Mouse (Mus musculus): ENCODE data around the gene Rbm34. TPM values are rescaled to one million over a fixed set of nuclear protein-coding genes. Genes with fewer than 3 reads are reported as not detected.

Rbm34 gene
- polyA plus RNA-seq, 1 experiment from 2014 or later = 26.4 TPM

- Histone ChIP-seq H3K4me3 (no peak overlapping the region), H3K27me3 (peaks cover 32% of the 10 kb centered on the region), H3K36me3 (no peaks in the 10 kb centered on the region), H3K9ac (no peak overlapping the region), H3K4me2 (no peak overlapping the region), H3K27ac (replicated peaks) (no peak overlapping the region), H3K9me3 (no peaks in the 10 kb centered on the region), H3K4me1 (replicated peaks) (no peaks in the 10 kb centered on the region; the same call in 1 of the 2 replicates)
- ATAC-seq (ENCODE audit: low read depth) = no peak
- 24% methylated on average over 1 of the region's 1 CpGs for WGBS
Measured at GRCm38 (mm10) chr8:126975706-126976105, 4.8 kb upstream of the Rbm34 start.

GRCm38 (mm10) chr8:126974511-126974910 is 3.6 kb upstream of the Rbm34 start:
- Histone ChIP-seq H3K4me2 (no peak overlapping the region), H3K36me3 (no peaks in the 10 kb centered on the region), H3K4me1 (replicated peaks) (peaks cover 10% of the 10 kb centered on the region), H3K27me3 (peaks cover 25% of the 10 kb centered on the region), H3K9ac (no peak overlapping the region), H3K4me3 (no peak overlapping the region), H3K9me3 (no peaks in the 10 kb centered on the region), H3K27ac (replicated peaks) (no peak overlapping the region)
- ATAC-seq (ENCODE audit: low read depth) = no peak
- 79% methylated on average over 4 of the region's 4 CpGs for WGBS

- Histone ChIP-seq H3K4me2 (no peak overlapping the region), H3K4me3 (no peak overlapping the region), H3K36me3 (peaks cover 6% of the 10 kb centered on the region; the same call in 1 of the 2 replicates), H3K9ac (no peak overlapping the region), H3K27me3 (peaks cover 18% of the 10 kb centered on the region), H3K27ac (replicated peaks) (no peak overlapping the region), H3K9me3 (no peaks in the 10 kb centered on the region), H3K4me1 (replicated peaks) (peaks cover 14% of the 10 kb centered on the region)
- ATAC-seq (ENCODE audit: low read depth) = no peak
- WGBS = 78% methylated on average over 9 of the region's 9 CpGs
Measured at GRCm38 (mm10) chr8:126973686-126974265, 2.9 kb upstream of the Rbm34 start.

- no peak overlapping the region for H3K9ac ChIP-seq
- ATAC-seq (ENCODE audit: low read depth) = no peak
Measured at GRCm38 (mm10) chr8:126972649-126973048, 1.8 kb upstream of the Rbm34 start.

GRCm38 (mm10) chr8:126972102-126972501 is 1.2 kb upstream of the Rbm34 start:
- Histone ChIP-seq H3K9ac (no peak overlapping the region), H3K4me2 (no peak overlapping the region)
- WGBS = 87% methylated on average over 2 of the region's 2 CpGs

More at GRCm38 (mm10) chr8:126972649-126973048, 1.8 kb upstream of the Rbm34 start:
- peaks cover 14% of the 10 kb centered on the region for H3K4me1 ChIP-seq (replicated peaks)
- no peak overlapping the region for H3K4me2 ChIP-seq
- no peak overlapping the region for H3K4me3 ChIP-seq
- no peaks in the 10 kb centered on the region for H3K9me3 ChIP-seq
- H3K36me3 ChIP-seq = peaks cover 17% of the 10 kb centered on the region
- peaks cover 10% of the 10 kb centered on the region for H3K27me3 ChIP-seq
- 75% methylated on average over 2 of the region's 2 CpGs for WGBS
- no peak overlapping the region for H3K27ac ChIP-seq (replicated peaks)

GRCm38 (mm10) chr8:126971314-126971664 is 418 bp upstream of the Rbm34 start:
- H3K27me3 ChIP-seq = 0 out of 2 replicates have a peak, but pooled peaks cover under 1% of the 10 kb centered on the region
- H3K4me1 ChIP-seq (replicated peaks) = peaks cover 14% of the 10 kb centered on the region
- H3K9me3 ChIP-seq = no peaks in the 10 kb centered on the region
- peaks cover 28% of the 10 kb centered on the region for H3K36me3 ChIP-seq
- peak overlapping the region; percentile 94 for H3K4me3 ChIP-seq
- peak overlapping the region; percentile 89 for H3K9ac ChIP-seq
- peak overlapping the region; percentile 91 for H3K27ac ChIP-seq (replicated peaks)
- 13% methylated on average over 13 of the region's 13 CpGs for WGBS
- H3K4me2 ChIP-seq = peak overlapping the region; percentile 90
- peak; percentile 65 for ATAC-seq (ENCODE audit: low read depth)

More at GRCm38 (mm10) chr8:126972102-126972501, 1.2 kb upstream of the Rbm34 start:
- Histone ChIP-seq H3K4me3 (no peak overlapping the region), H3K9me3 (no peaks in the 10 kb centered on the region), H3K27me3 (peaks cover 7% of the 10 kb centered on the region), H3K27ac (replicated peaks) (no peak overlapping the region), H3K4me1 (replicated peaks) (peaks cover 14% of the 10 kb centered on the region), H3K36me3 (peaks cover 21% of the 10 kb centered on the region)
- ATAC-seq (ENCODE audit: low read depth) = no peak

- H3K9ac ChIP-seq = no peak overlapping the region
- ATAC-seq (ENCODE audit: low read depth) = no peak
- no peaks in the 10 kb centered on the region for H3K9me3 ChIP-seq
- no peaks in the 10 kb centered on the region for H3K27me3 ChIP-seq
- H3K36me3 ChIP-seq = peaks cover 45% of the 10 kb centered on the region
- H3K4me3 ChIP-seq = no peak overlapping the region
- H3K4me1 ChIP-seq (replicated peaks) = peaks cover 14% of the 10 kb centered on the region
- no peak overlapping the region for H3K4me2 ChIP-seq
- WGBS = 85% methylated on average over 1 of the region's 1 CpGs
- no peak overlapping the region for H3K27ac ChIP-seq (replicated peaks)
Measured at GRCm38 (mm10) chr8:126969546-126969945, 1.3 kb downstream of the Rbm34 start.

- Histone ChIP-seq H3K36me3 (peaks cover 57% of the 10 kb centered on the region), H3K4me1 (replicated peaks) (peaks cover 14% of the 10 kb centered on the region), H3K9ac (no peak overlapping the region), H3K4me3 (no peak overlapping the region), H3K9me3 (no peaks in the 10 kb centered on the region), H3K27ac (replicated peaks) (no peak overlapping the region), H3K27me3 (no peaks in the 10 kb centered on the region), H3K4me2 (no peak overlapping the region)
- 97% methylated on average over 6 of the region's 6 CpGs for WGBS
- ATAC-seq (ENCODE audit: low read depth) = no peak
Measured at GRCm38 (mm10) chr8:126968107-126968506, 2.8 kb downstream of the Rbm34 start.

GRCm38 (mm10) chr8:126965246-126965645 is 5.6 kb downstream of the Rbm34 start:
- Histone ChIP-seq H3K4me1 (replicated peaks) (peaks cover 12% of the 10 kb centered on the region), H3K4me3 (no peak overlapping the region), H3K27ac (replicated peaks) (no peak overlapping the region), H3K9me3 (no peaks in the 10 kb centered on the region), H3K27me3 (no peaks in the 10 kb centered on the region), H3K36me3 (peaks cover 83% of the 10 kb centered on the region), H3K9ac (no peak overlapping the region), H3K4me2 (no peak overlapping the region)
- ATAC-seq (ENCODE audit: low read depth) = no peak
- WGBS = 89% methylated on average over 6 of the region's 6 CpGs

- H3K4me3 ChIP-seq = no peak overlapping the region
- H3K4me2 ChIP-seq = no peak overlapping the region
- no peaks in the 10 kb centered on the region for H3K4me1 ChIP-seq (replicated peaks)
- no peaks in the 10 kb centered on the region for H3K27me3 ChIP-seq
- H3K9me3 ChIP-seq = no peaks in the 10 kb centered on the region
- 69% methylated on average over 1 of the region's 1 CpGs for WGBS
- H3K36me3 ChIP-seq = peaks cover 89% of the 10 kb centered on the region
- no peak overlapping the region for H3K27ac ChIP-seq (replicated peaks)
- no peak for ATAC-seq (ENCODE audit: low read depth)
- no peak overlapping the region for H3K9ac ChIP-seq
Measured at GRCm38 (mm10) chr8:126962871-126963270, 8.0 kb downstream of the Rbm34 start.

- 98% methylated on average over 3 of the region's 3 CpGs for WGBS
- ATAC-seq (ENCODE audit: low read depth) = no peak
- Histone ChIP-seq H3K9me3 (no peaks in the 10 kb centered on the region), H3K9ac (no peak overlapping the region), H3K4me1 (replicated peaks) (no peaks in the 10 kb centered on the region), H3K4me3 (no peak overlapping the region), H3K36me3 (peaks cover 92% of the 10 kb centered on the region), H3K27me3 (no peaks in the 10 kb centered on the region), H3K27ac (replicated peaks) (no peak overlapping the region), H3K4me2 (no peak overlapping the region)
Measured at GRCm38 (mm10) chr8:126961516-126961915, 9.4 kb downstream of the Rbm34 start.

GRCm38 (mm10) chr8:126951900-126952636 is 18.8 kb downstream of the Rbm34 start:
- Histone ChIP-seq H3K4me3 (no peak overlapping the region), H3K27me3 (no peaks in the 10 kb centered on the region), H3K36me3 (peaks cover 83% of the 10 kb centered on the region), H3K27ac (replicated peaks) (no peak overlapping the region), H3K4me1 (replicated peaks) (no peaks in the 10 kb centered on the region), H3K9ac (no peak overlapping the region), H3K9me3 (no peaks in the 10 kb centered on the region), H3K4me2 (no peak overlapping the region)
- 90% methylated on average over 11 of the region's 11 CpGs for WGBS
- no peak for ATAC-seq (ENCODE audit: low read depth)

Measured in neural tube, embryonic 13.5 days (tissue).